Mouse (Mus musculus): ENCODE results near the gene Ess2.
"Not testable (repeated sequence)": the region's sequence is repeated elsewhere in the genome, so short reads cannot be mapped to it uniquely, and the experiment has no call there.

The Ess2 gene

GRCm38 (mm10) chr16:17911052-17911595 is at the start of gene Ess2:
Gene Ess2, minus strand, starts transcription at chr16:17911348.
- CTCF ChIA-PET: interaction anchor here (0.9 kb wide), 1 partner anchor 25 kb away, joined by 4 read pairs; no protein-coding TSS in a partner anchor

DNA sequence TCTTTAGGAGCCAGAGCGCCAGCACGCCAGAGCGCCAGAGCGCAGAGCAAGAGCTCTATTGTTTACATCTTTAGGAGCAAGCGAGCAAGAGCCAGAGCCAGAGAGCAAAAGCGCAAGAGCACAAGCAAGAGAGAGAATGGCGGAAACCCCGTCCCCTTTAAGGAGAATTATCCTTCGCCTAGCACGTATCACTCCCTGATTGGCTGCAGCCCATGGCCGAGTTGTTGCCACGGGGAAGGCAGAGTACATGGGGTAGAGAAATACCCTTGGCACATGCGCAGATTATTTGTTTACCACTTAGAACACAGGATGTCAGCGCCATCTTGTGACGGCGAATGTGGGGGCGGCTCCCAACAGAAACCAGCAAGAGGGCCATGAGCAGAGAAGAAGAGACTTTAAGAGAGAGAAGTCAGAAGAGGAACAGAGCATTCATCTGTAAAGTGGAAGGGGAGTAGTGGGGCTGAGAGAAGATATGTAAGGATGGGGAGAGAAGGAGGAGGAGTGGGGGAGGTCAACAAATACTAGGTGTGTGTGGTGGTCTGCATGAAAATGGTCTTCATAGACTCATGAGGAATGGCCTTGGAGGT is 45.0 kb upstream of the Ess2 start:
- CTCF ChIA-PET: not testable (repeated sequence)

DNA sequence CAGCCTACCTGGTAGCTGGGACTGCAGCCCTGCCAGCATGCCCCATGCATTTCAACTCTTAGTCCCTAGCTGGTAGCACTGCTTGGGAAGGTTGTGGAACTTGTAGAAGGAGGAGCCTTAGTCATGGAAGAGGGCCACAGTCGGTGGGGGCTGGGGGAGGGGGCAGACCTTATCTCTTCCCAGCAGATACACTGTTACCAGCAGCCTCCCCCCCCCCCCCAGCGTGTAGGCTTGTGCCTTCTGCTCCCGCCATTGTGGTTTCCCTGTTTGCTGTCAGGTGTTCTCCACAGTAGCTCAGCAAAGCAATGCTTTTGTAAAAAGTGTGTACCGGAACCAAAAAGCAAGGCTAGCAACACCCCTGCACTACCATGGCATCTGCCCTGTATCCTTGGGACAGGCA is 40.5 kb upstream of the Ess2 start:
- CTCF ChIA-PET: no interaction called here

- CTCF ChIA-PET: no interaction called here
Observed at GRCm38 (mm10) chr16:17950068-17950467, 38.9 kb upstream of the Ess2 start.

- CTCF ChIA-PET: no interaction called here
Observed at GRCm38 (mm10) chr16:17949421-17949877, 38.3 kb upstream of the Ess2 start.

DNA sequence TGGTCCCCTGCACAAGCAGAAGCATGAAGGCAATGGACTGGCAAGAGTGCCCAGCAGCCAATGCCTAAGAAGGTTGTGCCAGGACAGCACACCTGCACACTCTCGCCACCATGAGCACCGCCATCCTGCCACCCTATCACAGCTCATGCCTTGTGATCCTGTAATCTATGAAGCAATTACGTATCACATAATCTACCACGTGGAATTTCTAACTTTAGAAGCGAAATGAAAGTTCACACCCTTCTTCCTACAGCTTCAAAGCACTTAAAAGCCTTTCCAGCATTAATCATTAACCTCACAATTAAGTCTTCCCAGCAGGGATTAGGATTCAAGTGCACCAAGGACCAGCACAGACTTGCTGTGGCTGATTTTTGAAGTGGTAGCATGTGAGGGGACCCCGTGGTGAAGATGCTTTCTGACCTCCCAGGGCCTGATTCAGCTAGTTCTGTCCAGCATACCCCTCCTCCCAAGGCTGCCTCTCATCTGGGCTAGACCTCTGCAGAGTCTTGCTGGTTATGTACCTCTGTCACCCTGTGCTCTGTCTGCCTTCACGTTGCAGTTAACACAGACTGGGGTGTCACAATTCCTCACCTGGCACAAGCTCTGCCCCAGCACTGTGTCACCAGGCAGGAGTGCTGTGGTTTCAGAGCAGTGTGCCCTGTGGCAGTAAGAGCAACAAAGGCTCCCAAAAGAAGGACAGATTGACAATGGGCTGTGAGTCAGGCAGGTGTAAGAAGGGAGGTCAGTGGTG is 34.1 kb upstream of the Ess2 start:
- CTCF ChIA-PET: no interaction called here

DNA sequence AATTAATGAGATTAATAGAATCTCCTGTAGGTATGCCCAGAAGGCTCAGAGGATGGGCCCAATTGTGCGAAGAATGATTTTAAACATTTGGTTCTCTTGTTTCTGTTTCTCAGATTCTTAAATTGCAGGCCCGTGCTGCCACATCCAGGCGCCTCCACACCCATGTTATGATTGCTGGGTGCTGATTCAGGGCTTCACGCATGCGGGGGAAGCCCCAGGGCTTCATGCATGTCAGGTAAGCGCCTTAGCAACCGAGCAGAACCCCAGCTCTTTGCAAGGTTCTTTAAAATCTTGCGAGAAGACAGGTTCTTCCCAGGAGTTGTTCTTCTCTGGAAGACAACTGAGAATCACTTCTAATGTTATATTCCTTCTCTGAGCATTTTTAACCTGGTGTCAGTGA is 32.3 kb upstream of the Ess2 start:
- CTCF ChIA-PET: no interaction called here

GRCm38 (mm10) chr16:17939255-17939751 is 28.2 kb upstream of the Ess2 start:
- CTCF ChIA-PET: no interaction called here

- CTCF ChIA-PET: no interaction called here
Observed at GRCm38 (mm10) chr16:17938821-17939220, 27.7 kb upstream of the Ess2 start.

- CTCF ChIA-PET: no interaction called here
Observed at GRCm38 (mm10) chr16:17938187-17938586, 27.0 kb upstream of the Ess2 start.

DNA sequence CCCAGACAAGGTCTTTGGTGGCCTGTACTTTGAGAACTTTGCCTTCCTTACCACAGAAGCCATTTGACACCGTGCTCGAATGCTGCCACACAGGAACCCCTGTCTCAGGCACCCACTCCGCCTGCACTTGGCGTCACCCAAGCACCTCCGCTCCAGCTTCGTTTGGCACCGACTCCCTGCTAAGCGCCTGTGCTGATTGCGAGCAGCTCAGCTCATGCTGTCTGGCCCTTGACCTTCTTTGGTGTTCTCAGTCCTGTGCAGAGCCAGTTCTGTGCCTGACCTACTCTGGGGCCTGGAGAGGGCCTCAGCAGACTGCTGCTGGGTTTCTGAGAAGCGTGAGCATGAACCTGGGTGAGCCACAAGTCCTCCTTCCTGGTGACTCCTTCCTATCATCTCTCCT is 25.6 kb upstream of the Ess2 start:
- CTCF ChIA-PET: interaction anchor here (1.2 to 1.4 kb wide), 2 partner anchors 8 to 26 kb away, joined by 3 to 4 read pairs; partner anchors contain the start of genes Ess2 and Slc25a1

DNA sequence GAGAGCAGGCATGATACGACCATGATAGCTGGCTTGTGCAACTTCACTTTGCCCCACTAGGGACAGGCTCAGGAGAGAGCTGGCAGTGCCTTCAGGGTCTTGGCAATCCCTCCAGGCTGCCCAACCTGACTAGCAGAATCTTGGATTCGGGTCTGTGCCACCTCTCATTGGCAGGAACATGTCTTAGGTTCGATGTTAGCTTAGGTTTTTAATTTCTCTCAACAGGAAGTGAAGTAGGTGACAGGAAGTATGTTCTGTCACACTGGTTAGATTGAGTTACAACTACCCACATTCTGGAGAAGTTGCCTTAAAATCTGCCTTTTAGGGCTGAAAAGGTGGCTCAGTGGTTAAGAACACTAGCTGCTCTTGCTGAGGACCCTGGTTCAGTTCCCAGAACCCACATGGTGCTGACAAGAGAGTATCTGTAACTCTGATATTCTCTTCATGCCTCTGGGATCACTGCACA is 23.3 kb upstream of the Ess2 start:
- CTCF ChIA-PET: no interaction called here

DNA sequence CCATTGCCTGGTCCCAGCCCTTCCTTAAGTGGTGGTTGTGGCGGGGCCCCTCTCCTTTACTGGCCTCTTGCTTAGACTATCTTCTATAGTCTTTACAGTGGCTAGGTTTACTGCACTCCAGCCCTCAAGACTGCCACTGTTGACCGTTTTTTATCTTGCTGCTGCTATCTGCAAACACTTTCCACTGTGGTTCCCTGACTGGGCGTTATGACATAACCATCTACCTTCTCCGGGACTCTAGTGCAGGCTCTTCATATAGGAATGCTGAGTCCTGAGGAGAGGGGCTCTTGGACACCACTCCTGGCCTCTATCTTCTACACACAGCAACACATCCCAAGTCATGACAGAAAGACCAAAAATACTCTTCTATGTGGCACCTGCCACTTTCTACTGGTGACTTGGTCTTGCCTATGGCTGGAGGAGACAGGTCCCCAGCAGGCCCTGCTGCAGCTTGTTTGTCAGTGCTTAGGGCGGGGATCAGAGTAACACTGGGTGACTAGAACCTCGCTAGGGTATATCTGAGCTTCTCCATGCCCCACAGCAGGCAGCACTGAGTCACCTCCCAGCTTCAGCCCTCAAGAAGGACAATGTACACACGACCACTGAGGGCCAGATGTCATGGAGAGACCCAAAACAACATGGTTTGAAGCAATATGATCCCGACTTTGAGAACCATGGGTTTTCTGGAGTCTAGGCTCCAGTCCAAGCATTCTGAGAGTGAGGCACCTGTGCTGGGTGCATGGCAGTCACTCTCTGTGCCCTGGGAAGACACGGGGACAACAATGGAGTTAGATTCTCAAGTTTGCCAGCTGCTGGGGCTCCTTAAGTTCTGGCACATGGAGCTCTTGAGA is 22.7 kb upstream of the Ess2 start:
- CTCF ChIA-PET: no interaction called here

DNA sequence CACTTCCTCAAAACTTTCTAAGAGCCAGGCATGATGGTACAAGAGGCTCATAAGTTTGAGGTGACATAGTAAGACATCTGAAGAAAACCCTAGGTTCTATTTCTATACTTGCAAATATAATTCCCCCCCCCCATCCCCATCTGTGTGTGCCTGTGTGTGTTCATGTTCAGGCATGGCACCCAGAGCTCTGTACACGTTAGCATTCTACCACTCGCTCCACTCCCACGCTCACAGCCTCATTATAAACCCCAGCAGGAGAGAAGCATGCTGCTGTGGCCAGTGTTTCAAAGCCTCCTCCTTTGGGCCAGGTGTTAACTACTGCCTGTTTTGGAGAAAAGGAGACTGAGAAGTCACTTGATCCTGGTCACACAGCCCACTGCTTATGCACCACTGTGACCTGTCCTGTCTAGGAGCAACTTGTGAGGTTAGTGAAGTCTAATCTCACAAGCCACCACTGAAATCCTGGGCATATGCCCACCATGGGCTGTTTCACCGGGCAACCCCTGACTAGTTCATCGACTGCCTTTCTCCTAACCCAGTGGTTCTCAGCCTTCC is 20.8 kb upstream of the Ess2 start:
- CTCF ChIA-PET: no interaction called here

DNA sequence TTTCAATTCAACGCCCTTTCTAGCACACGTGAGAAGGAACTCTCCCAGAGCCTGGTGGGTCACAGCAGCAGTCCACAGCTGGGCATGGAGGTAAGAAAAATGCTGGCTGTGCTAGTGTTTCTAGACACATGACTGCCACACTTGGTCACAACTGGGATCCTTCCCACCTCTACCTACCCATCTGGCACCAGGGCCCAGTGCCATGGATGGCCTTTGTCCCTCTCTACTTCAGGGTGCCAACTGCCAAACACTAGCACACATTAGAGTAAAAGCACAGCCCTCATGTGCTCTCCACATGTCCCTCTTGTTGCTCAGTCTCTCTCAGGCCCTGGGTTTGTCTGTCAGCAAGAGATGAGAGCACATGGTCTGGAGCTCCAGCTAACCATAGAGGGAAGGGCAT is 18.5 kb upstream of the Ess2 start:
- CTCF ChIA-PET: no interaction called here

DNA sequence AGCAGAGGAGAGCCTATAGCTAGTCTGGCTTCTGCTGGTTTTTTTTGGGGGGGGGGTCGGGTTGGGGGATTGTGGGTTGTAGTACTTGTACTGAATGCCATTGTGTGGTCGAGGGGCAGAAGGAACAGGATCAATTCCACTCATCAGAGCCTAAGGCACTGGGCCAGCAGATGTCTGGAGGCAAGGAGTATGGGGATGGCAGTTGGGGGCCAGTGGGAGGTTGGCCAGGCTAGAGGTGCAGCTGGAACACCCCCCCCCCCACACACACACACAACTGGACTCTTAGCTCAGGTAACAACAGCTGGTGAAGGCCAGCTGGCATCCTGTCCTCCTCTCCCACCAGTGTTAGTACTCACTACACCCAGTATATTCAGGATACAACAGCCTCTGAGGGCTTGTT is 18.1 kb upstream of the Ess2 start:
- CTCF ChIA-PET: no interaction called here

DNA sequence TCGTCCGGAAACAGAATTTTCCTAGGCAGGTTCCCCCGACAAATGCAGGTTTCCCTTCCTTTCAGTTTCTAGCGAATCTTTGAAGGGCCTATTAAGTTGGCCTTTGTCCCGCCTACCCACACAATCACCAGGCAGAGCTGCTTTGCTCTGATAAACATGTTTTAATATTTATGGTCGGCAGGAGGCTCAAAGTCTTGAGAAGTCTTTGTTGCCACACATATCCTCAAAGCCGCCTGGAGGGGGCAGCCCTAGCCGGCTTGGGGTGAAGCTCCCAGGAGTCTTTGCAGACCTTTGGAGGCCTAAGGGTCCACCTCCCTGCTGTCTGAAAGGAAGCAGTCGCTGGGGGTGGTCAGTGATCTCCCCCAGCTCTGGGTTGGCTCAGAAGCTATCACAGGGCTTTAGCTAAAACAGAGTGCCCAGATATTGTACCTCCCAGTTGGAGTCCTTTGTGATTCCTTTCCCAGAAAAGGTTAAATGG is 17.5 kb upstream of the Ess2 start:
- CTCF ChIA-PET: interaction anchor here (0.9 kb wide), 1 partner anchor 8 kb away, joined by 3 read pairs; no protein-coding TSS in a partner anchor

DNA sequence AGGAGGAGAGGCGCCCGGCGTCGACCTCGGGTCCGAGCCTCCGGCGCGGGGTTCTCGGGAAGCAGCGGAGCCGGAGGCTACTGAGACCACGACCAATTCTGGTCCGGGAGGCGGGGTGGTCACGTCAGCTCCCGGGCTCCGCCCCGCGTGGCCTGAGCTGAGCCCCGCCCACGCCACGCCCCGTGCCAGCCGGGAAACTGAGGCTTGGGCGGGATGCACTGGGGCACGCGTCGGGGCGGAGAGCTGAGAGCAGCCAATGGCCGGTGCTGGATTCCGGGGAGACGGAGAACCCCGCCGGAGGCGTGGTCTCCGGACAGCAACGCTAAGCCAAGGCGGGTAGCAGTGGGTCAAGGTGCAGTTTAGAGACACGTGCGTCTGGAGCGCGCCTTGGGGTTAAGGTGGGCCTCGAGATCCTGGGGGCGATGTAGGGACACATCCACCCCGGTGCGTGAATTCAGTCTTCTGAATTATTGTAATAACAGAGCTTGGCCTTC is 17.0 kb upstream of the Ess2 start, which contains the start of gene Slc25a1:
Slc25a1 (minus strand) TSS at position 133 of the 494 bp plus-strand sequence.
- CTCF ChIA-PET: interaction anchor here (0.9 kb wide), 1 partner anchor 9 kb away, joined by 3 read pairs; no protein-coding TSS in a partner anchor

- CTCF ChIA-PET: interaction anchor here (0.9 kb wide), 1 partner anchor 9 kb away, joined by 3 read pairs; no protein-coding TSS in a partner anchor
Observed at GRCm38 (mm10) chr16:17927351-17928082, 16.4 kb upstream of the Ess2 start.

DNA sequence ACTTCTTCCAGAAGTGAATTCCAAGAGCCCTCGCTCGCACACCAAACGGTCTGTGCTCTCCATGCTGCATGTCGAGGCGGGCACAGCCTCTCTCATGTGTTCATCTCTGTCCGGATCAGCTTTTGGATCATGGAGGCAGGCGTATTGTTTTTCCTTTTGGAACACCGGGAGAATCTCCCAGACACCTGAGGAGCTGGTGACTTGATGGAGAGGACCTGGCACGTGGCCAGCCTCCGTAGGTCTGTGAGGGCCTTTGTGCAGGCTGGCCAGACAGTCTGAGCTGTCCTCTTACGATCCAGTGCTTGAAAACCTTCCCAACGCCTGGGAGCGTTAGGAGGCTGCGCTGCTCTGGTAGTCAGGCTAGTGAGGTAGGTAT is 11.0 kb upstream of the Ess2 start:
- CTCF ChIA-PET: interaction anchor here (0.5 to 1.2 kb wide), 3 partner anchors 14 to 20 kb away, joined by 3 read pairs; no protein-coding TSS in a partner anchor

All from spleen, embryonic (tissue).